Mouse (Mus musculus) stomach, embryonic 14.5 days (tissue): ENCODE measurements at regions not wholly inside any gene's neighbourhood (a gene's known extent, or its start where the extent isn't known, plus 50 kb on each side); places are given as distances from the start of the nearest gene placed in this dataset.

Experiments
- ATAC-seq: fragments of 200-750 bp; cut with Nextera tagmentation; 2 replicates; pipeline ENCODE4 v1.8.0; 2017; ENCODE audit warnings: low read depth, moderate TSS enrichment; ENCODE audit not compliant: insufficient number of reproducible peaks, insufficient read depth, low FRiP score
- H3K27ac ChIP-seq: fragments of 300-500 bp; sonication (generic); 2 replicates; pipeline ENCODE4 v1.5.1; 2014; ENCODE audit warnings: mild to moderate bottlenecking, low read length, moderate library complexity, mixed read lengths
- H3K27me3 ChIP-seq: fragments of 300-500 bp; sonication (generic); 2 replicates; pipeline ENCODE4 v1.6.1; 2014; ENCODE audit warnings: low read length, control low read depth, mixed read lengths; ENCODE audit not compliant: control insufficient read depth, insufficient read depth
- H3K36me3 ChIP-seq: fragments of 300-500 bp; sonication (generic); 2 replicates; pipeline ENCODE4 v1.6.1; 2014; ENCODE audit warnings: mild to moderate bottlenecking, control low read depth, low read length, moderate library complexity, mixed read lengths; ENCODE audit not compliant: control insufficient read depth, insufficient read depth
- H3K4me1 ChIP-seq: fragments of 300-500 bp; sonication (generic); 2 replicates; pipeline ENCODE4 v1.6.1; 2014; ENCODE audit warnings: low read length, control low read depth, mixed read lengths; ENCODE audit not compliant: control insufficient read depth, insufficient read depth
- H3K4me2 ChIP-seq: fragments of 300-500 bp; sonication (generic); replicated peaks from 2 replicates; pipeline ENCODE4 v1.6.1; 2014; ENCODE audit warnings: low read depth, low read length, control low read depth
- H3K4me3 ChIP-seq: fragments of 300-500 bp; sonication (generic); 2 replicates; pipeline ENCODE4 v1.5.1; 2014; ENCODE audit warnings: low read depth, low read length, control low read depth
- H3K9ac ChIP-seq: fragments of 300-500 bp; sonication (generic); replicated peaks from 2 replicates; pipeline ENCODE4 v1.6.1; 2014; ENCODE audit warnings: low read depth, mild to moderate bottlenecking, control low read depth, low read length, moderate library complexity, mixed read lengths
- H3K9me3 ChIP-seq: fragments of 300-500 bp; sonication (generic); 2 replicates; pipeline ENCODE4 v1.6.1; 2016; ENCODE audit warnings: low read depth, low read length, control low read depth; ENCODE audit not compliant: control insufficient read depth
- WGBS: fragments of 180-500 bp; shearing (Covaris S2); extraction: QIAGEN DNeasy Blood & Tissue Kit; methylation state at CpG from one replicate; pipeline ENCODE4 v1.1.7; 2014; 5-methylcytosine and 5-hydroxymethylcytosine counted together

DNA sequence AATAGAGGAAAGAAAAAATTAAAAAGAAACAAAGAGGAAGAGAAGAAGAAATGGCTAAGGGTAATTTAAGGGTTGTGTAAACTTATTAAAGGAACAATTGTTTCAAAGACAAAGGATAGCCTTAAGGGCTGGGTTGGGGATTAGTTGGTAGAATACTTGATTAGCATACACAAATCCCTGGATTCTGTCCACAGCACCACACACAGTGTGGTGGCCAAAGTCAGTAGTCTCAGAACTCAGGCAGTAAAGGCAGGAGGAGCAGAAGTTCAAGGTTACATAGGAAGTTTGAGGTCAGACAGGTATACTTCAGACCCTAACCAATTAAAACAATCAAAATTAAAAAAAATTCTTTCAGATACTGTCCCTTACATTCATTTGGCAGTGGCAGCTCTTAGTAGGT, 596.6 kb upstream of the Tbl1xr1 start:
- Histone ChIP-seq H3K4me3 (no peak overlapping the region), H3K27ac (no peak overlapping the region), H3K4me1 (peaks cover 8% of the 10 kb centered on the region), H3K9ac (no peak overlapping the region), H3K9me3 (no peaks in the 10 kb centered on the region), H3K4me2 (no peak overlapping the region), H3K36me3 (no peaks in the 10 kb centered on the region), H3K27me3 (no peaks in the 10 kb centered on the region)
- ATAC-seq: no peak

GRCm38 (mm10) chr3:21484052-21484451, 592.4 kb upstream of the Tbl1xr1 start:
- no peak overlapping the region for H3K4me3 ChIP-seq
- no peak overlapping the region for H3K27ac ChIP-seq
- H3K27me3 ChIP-seq: no peaks in the 10 kb centered on the region
- H3K9ac ChIP-seq: no peak overlapping the region
- H3K9me3 ChIP-seq: no peaks in the 10 kb centered on the region; the same call in 1 of the 2 replicates
- peaks cover 5% of the 10 kb centered on the region for H3K4me1 ChIP-seq
- ATAC-seq: no peak
- no peaks in the 10 kb centered on the region for H3K36me3 ChIP-seq
- H3K4me2 ChIP-seq: no peak overlapping the region
- WGBS: 79% methylated on average over 2 of the region's 2 CpGs

- Histone ChIP-seq H3K9ac (no peak overlapping the region), H3K36me3 (no peaks in the 10 kb centered on the region), H3K4me1 (no peaks in the 10 kb centered on the region), H3K9me3 (no peaks in the 10 kb centered on the region; the same call in 1 of the 2 replicates), H3K4me3 (no peak overlapping the region), H3K27ac (no peak overlapping the region), H3K27me3 (no peaks in the 10 kb centered on the region), H3K4me2 (no peak overlapping the region)
- ATAC-seq: no peak
Measured at GRCm38 (mm10) chr3:21485454-21485853, 591.0 kb upstream of the Tbl1xr1 start.

DNA sequence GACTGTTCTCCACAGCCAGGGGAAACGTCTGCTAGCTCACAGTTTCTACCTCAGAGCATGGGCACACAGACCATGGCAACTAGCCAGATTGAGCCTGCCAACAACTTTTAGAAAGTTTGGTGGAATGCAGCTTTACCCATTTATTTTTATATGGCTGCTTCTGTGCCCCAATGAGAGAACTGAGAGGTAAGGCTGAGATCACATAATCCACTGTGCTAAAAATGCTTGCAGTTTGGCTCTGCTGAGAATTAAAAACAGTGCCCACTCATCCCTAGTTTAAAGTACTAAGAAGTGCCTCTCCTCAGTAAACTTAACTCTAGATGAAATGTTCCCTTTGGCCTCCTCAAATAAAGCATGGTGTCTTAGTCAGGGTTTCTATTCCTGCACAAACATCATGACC, 586.9 kb upstream of the Tbl1xr1 start:
- H3K9me3 ChIP-seq: no peaks in the 10 kb centered on the region; the same call in 1 of the 2 replicates
- no peak for ATAC-seq
- no peaks in the 10 kb centered on the region for H3K4me1 ChIP-seq
- no peak overlapping the region for H3K27ac ChIP-seq
- no peak overlapping the region for H3K9ac ChIP-seq
- H3K4me3 ChIP-seq: no peak overlapping the region
- WGBS: 81% methylated on average over 1 of the region's 1 CpGs
- H3K36me3 ChIP-seq: no peaks in the 10 kb centered on the region
- no peak overlapping the region for H3K4me2 ChIP-seq
- no peaks in the 10 kb centered on the region for H3K27me3 ChIP-seq

GRCm38 (mm10) chr3:21492413-21492812, 584.0 kb upstream of the Tbl1xr1 start:
- H3K4me3 ChIP-seq: no peak overlapping the region
- no peaks in the 10 kb centered on the region for H3K36me3 ChIP-seq
- H3K9ac ChIP-seq: no peak overlapping the region
- no peaks in the 10 kb centered on the region; the same call in 1 of the 2 replicates for H3K9me3 ChIP-seq
- no peak overlapping the region for H3K4me2 ChIP-seq
- WGBS: 60% methylated on average over 3 of the region's 3 CpGs
- H3K27me3 ChIP-seq: no peaks in the 10 kb centered on the region
- ATAC-seq: no peak
- no peaks in the 10 kb centered on the region for H3K4me1 ChIP-seq
- H3K27ac ChIP-seq: no peak overlapping the region

GRCm38 (mm10) chr3:21493384-21493783, 583.1 kb upstream of the Tbl1xr1 start:
- Histone ChIP-seq H3K4me3 (no peak overlapping the region), H3K27ac (no peak overlapping the region), H3K36me3 (no peaks in the 10 kb centered on the region), H3K27me3 (no peaks in the 10 kb centered on the region), H3K9ac (no peak overlapping the region), H3K9me3 (no peaks in the 10 kb centered on the region; the same call in 1 of the 2 replicates), H3K4me2 (no peak overlapping the region), H3K4me1 (no peaks in the 10 kb centered on the region)
- ATAC-seq: no peak
- 49% methylated on average over 6 of the region's 6 CpGs for WGBS

DNA sequence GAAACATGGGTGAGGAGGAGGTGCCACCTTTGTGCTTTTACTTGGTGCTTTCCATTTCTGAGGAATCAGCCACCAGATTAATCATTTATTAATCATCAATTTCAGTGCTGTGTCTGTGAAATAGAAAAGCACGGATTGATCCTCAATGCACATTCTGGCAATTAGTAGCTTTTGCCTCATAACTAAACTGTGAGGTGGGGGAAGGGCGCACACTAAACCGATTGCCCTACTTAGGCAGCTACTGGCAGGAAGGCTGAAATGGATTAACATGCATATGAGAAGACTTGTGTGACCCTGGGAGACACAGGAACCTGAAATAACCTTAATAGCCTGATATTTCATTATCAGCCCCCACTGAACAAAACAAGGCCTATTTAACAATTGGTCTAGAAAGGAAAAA, 581.5 kb upstream of the Tbl1xr1 start:
- no peak for ATAC-seq
- Histone ChIP-seq H3K9ac (no peak overlapping the region), H3K4me2 (no peak overlapping the region), H3K36me3 (no peaks in the 10 kb centered on the region), H3K4me1 (no peaks in the 10 kb centered on the region), H3K27ac (no peak overlapping the region), H3K4me3 (no peak overlapping the region), H3K27me3 (no peaks in the 10 kb centered on the region), H3K9me3 (no peaks in the 10 kb centered on the region)
- 71% methylated on average over 3 of the region's 3 CpGs for WGBS

GRCm38 (mm10) chr3:21495651-21496050, 580.8 kb upstream of the Tbl1xr1 start:
- Histone ChIP-seq H3K4me2 (no peak overlapping the region), H3K9ac (no peak overlapping the region), H3K27ac (no peak overlapping the region), H3K27me3 (no peaks in the 10 kb centered on the region), H3K4me3 (no peak overlapping the region), H3K36me3 (no peaks in the 10 kb centered on the region), H3K4me1 (no peaks in the 10 kb centered on the region), H3K9me3 (no peaks in the 10 kb centered on the region)
- no peak for ATAC-seq
- WGBS: 57% methylated on average over 5 of the region's 5 CpGs

GRCm38 (mm10) chr3:21496166-21496565, 580.3 kb upstream of the Tbl1xr1 start:
- H3K4me1 ChIP-seq: no peaks in the 10 kb centered on the region
- H3K36me3 ChIP-seq: no peaks in the 10 kb centered on the region
- no peaks in the 10 kb centered on the region for H3K27me3 ChIP-seq
- no peaks in the 10 kb centered on the region for H3K9me3 ChIP-seq
- no peak overlapping the region for H3K4me2 ChIP-seq
- no peak overlapping the region for H3K9ac ChIP-seq
- no peak for ATAC-seq
- H3K4me3 ChIP-seq: no peak overlapping the region
- no peak overlapping the region for H3K27ac ChIP-seq
- 80% methylated on average over 2 of the region's 2 CpGs for WGBS
